In genomic region chr8:116652949-116653348, GRCm38 (mm10) we compare ENCODE assay signal across 12 mouse cellular contexts.
DNase-seq lines count a peak whose midpoint lies in the region; ATAC-seq lines count a peak whose summit lies in the region.
"Had no signal": no experiment of that assay in that cellular context is flagged by ENCODE, and none has a peak within 500 bp of the region (broad histone marks: within the 10 kb centered on the region; RNA-seq: fewer than 3 reads in every experiment).

No protein-coding gene starts in this region.

- no peak overlapping the region for H3K4me2 ChIP-seq in midbrain, embryonic 14.5 days (ENCODE audit: low read length)
- no peak overlapping the region for H3K4me2 ChIP-seq in intestine, embryonic 16.5 days (ENCODE audit: low read depth, low read length)
- H3K4me2 ChIP-seq: midbrain, embryonic 12.5 days had no signal

- no peak overlapping the region for H3K4me3 ChIP-seq in midbrain, embryonic 14.5 days (replicated peaks; ENCODE audit: low read depth, low read length)
- H3K4me3 ChIP-seq in midbrain, embryonic 10.5 days, result no peak overlapping the region
- H3K4me3 ChIP-seq in intestine, embryonic 16.5 days (ENCODE audit: low read length), result no peak overlapping the region
- H3K4me3 ChIP-seq: midbrain, embryonic 12.5 days had no signal

- intact Hi-C loops in heart, postnatal 36 days (cut with DNase I), result no loop called here

- WGBS in midbrain, embryonic 14.5 days, result 52% methylated on average over 4 of the region's 4 CpGs
- 79% methylated on average over 4 of the region's 4 CpGs for WGBS in midbrain, embryonic 10.5 days
- WGBS in intestine, embryonic 16.5 days, result 61% methylated on average over 4 of the region's 4 CpGs

- H3K36me3 ChIP-seq in midbrain, embryonic 14.5 days (ENCODE audit: control insufficient read depth, insufficient read depth, low read length), result no peaks in the 10 kb centered on the region
- H3K36me3 ChIP-seq in midbrain, embryonic 10.5 days, result no peaks in the 10 kb centered on the region
- no peaks in the 10 kb centered on the region for H3K36me3 ChIP-seq in intestine, embryonic 16.5 days (ENCODE audit: control insufficient read depth, insufficient read depth, low read length)
- H3K36me3 ChIP-seq: midbrain, embryonic 12.5 days had no signal

- H3K9ac ChIP-seq in midbrain, embryonic 14.5 days (replicated peaks; ENCODE audit: low read length), result no peak overlapping the region
- no peak overlapping the region for H3K9ac ChIP-seq in intestine, embryonic 16.5 days (ENCODE audit: low read depth, low read length)
- H3K9ac ChIP-seq: midbrain, embryonic 12.5 days had no signal

- H3K27ac ChIP-seq in midbrain, embryonic 14.5 days (replicated peaks; ENCODE audit: low read depth, low read length), result 0 out of 2 replicates have a peak overlapping the region, but pooled peaks have one; percentile 41
- no peak overlapping the region for H3K27ac ChIP-seq in midbrain, embryonic 10.5 days (replicated peaks)
- H3K27ac ChIP-seq in intestine, embryonic 16.5 days (ENCODE audit: low read length), result no peak overlapping the region
- H3K27ac ChIP-seq: midbrain, embryonic 12.5 days had no signal

- ATAC-seq in midbrain, embryonic 14.5 days (ENCODE audit: low FRiP score, low TSS enrichment), result no peak
- peak; percentile 87 for ATAC-seq in intestine, embryonic 16.5 days

- H3K4me1 ChIP-seq in midbrain, embryonic 14.5 days (ENCODE audit: control insufficient read depth, insufficient read depth, low read length), result no peaks in the 10 kb centered on the region
- H3K4me1 ChIP-seq in midbrain, embryonic 10.5 days, result no peaks in the 10 kb centered on the region
- peaks cover 5% of the 10 kb centered on the region; the same call in 1 of the 2 replicates for H3K4me1 ChIP-seq in intestine, embryonic 16.5 days (ENCODE audit: control insufficient read depth, insufficient read depth, low read length)
- H3K4me1 ChIP-seq: midbrain, embryonic 12.5 days had no signal

- H3K9me3 ChIP-seq in midbrain, embryonic 14.5 days (ENCODE audit: control insufficient read depth, low read length), result no peaks in the 10 kb centered on the region
- H3K9me3 ChIP-seq in midbrain, embryonic 10.5 days (replicated peaks), result no peaks in the 10 kb centered on the region
- H3K9me3 ChIP-seq in intestine, embryonic 16.5 days (ENCODE audit: control insufficient read depth, low read length), result no peaks in the 10 kb centered on the region
- H3K9me3 ChIP-seq: midbrain, embryonic 12.5 days had no signal

- H3K27me3 ChIP-seq in midbrain, embryonic 14.5 days (ENCODE audit: control insufficient read depth, insufficient read depth, low read length), result no peaks in the 10 kb centered on the region
- H3K27me3 ChIP-seq in midbrain, embryonic 10.5 days (ENCODE audit: low read depth, poor library complexity, severe bottlenecking), result no peaks in the 10 kb centered on the region
- no peaks in the 10 kb centered on the region for H3K27me3 ChIP-seq in intestine, embryonic 16.5 days (replicated peaks; ENCODE audit: control insufficient read depth, insufficient read depth, low read length)
- H3K27me3 ChIP-seq: midbrain, embryonic 12.5 days had no signal

- peak; percentile 65 for DNase-seq in heart, adult 11 months
- no peak for DNase-seq in heart, postnatal 36 days
- DNase-seq in midbrain, embryonic 14.5 days, result peak; percentile 16
- no peak for DNase-seq in midbrain, embryonic 10.5 days (ENCODE audit: low spot score)
- peak; percentile 28 to 55 for DNase-seq in kidney, postnatal 4 days
- DNase-seq in adrenal gland, postnatal 14 days, result no peak
- no peak for DNase-seq in thymus, postnatal 14 days
- DNase-seq: adrenal gland, postnatal 36 days; B cell, adult 2 months; lung, adult 18-20 months had no signal

Comparison
In these comparisons a context has a peak if more than half of its experiments do, and no peak if none do; other contexts are left out.
1. DNase-seq: peak in heart, adult 11 months (single experiment), midbrain, embryonic 14.5 days (single experiment) and kidney, postnatal 4 days (2 of 2); none in heart, postnatal 36 days (0 of 2), midbrain, embryonic 10.5 days (single experiment), adrenal gland, postnatal 14 days (single experiment) and thymus, postnatal 14 days (single experiment).